Mouse (Mus musculus) neural tube, embryonic 12.5 days (tissue): ENCODE data around the gene Shf. TPM values are rescaled to one million over a fixed set of nuclear protein-coding genes. Genes with fewer than 3 reads are reported as not detected.

Experiments used
- ATAC-seq: fragments of 200-750 bp; cut with Nextera tagmentation; 2 replicates; pipeline ENCODE4 v1.8.0; 2017; ENCODE audit warnings: low read depth, mild to moderate bottlenecking, moderate TSS enrichment, moderate library complexity; ENCODE audit not compliant: low FRiP score
- H3K27ac ChIP-seq: fragments of 300-500 bp; sonication (generic); 2 replicates; pipeline ENCODE4 v1.5.1; 2016
- H3K27me3 ChIP-seq: fragments of 300-500 bp; sonication (generic); replicated peaks from 2 replicates; pipeline ENCODE4 v1.6.1; 2016; ENCODE audit warnings: mild to moderate bottlenecking
- H3K36me3 ChIP-seq: fragments of 300-500 bp; sonication (generic); 2 replicates; pipeline ENCODE4 v1.6.1; 2016; ENCODE audit warnings: mild to moderate bottlenecking
- H3K4me1 ChIP-seq: fragments of 300-500 bp; sonication (generic); 2 replicates; pipeline ENCODE4 v1.6.1; 2016
- H3K4me2 ChIP-seq: fragments of 300-500 bp; sonication (generic); replicated peaks from 2 replicates; pipeline ENCODE4 v1.6.1; 2016; ENCODE audit warnings: mild to moderate bottlenecking
- H3K4me3 ChIP-seq: fragments of 300-500 bp; sonication (generic); 2 replicates; pipeline ENCODE4 v1.5.1; 2016
- H3K9ac ChIP-seq: fragments of 300-500 bp; sonication (generic); 2 replicates; pipeline ENCODE4 v1.6.1; 2016; ENCODE audit warnings: mild to moderate bottlenecking
- H3K9me3 ChIP-seq: fragments of 300-500 bp; sonication (generic); 2 replicates; pipeline ENCODE4 v1.6.1; 2016; ENCODE audit warnings: mild to moderate bottlenecking
- WGBS: fragments of 180-500 bp; shearing (Covaris S2); methylation state at CpG from one replicate; pipeline ENCODE4 v1.1.7; 2016; 5-methylcytosine and 5-hydroxymethylcytosine counted together
- polyA plus RNA-seq: library from polyadenylated mRNA; unstranded; fragments of >200 nt; fragmentation: Nextera tagmentation; extraction: Ambion mirVana; gene quantifications from 2 replicates; pipeline ENCODE4 v1.2.1, GENCODE M21; 2016

Shf gene
- polyA plus RNA-seq, 1 experiment from 2014 or later = 15.1 TPM

DNA sequence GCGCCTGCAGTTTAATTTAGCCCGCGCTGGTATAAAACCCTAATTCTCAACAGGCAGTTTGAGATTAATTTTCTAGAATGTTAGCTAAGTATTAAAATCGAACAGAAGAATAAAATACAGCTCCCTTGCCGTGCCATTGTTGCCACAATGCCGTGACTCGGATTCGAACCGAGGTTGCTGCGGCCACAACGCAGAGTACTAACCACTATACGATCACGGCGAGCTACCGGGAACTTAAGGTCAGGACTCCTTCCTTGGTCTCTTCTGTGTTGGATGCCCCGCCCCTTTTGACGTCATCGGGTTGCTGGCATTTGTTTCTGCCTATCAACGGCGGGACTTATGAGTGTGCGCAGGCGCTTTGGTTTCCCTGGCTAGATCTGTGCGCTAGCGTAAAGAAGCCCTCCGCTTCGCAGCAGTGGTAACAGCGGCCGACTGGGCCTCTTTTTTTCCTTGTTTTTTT, 8.3 kb upstream of the Shf start:
- peak overlapping the region; percentile 62 for H3K9ac ChIP-seq
- under 1% methylated on average over 28 of the region's 28 CpGs for WGBS
- H3K4me2 ChIP-seq = peak overlapping the region; percentile 53
- no peaks in the 10 kb centered on the region for H3K9me3 ChIP-seq
- peak overlapping the region; percentile 54 for H3K4me3 ChIP-seq
- peak; percentile 87 for ATAC-seq
- no peaks in the 10 kb centered on the region for H3K4me1 ChIP-seq
- no peaks in the 10 kb centered on the region for H3K27me3 ChIP-seq
- peak overlapping the region; percentile 82 for H3K27ac ChIP-seq
- no peaks in the 10 kb centered on the region for H3K36me3 ChIP-seq

DNA sequence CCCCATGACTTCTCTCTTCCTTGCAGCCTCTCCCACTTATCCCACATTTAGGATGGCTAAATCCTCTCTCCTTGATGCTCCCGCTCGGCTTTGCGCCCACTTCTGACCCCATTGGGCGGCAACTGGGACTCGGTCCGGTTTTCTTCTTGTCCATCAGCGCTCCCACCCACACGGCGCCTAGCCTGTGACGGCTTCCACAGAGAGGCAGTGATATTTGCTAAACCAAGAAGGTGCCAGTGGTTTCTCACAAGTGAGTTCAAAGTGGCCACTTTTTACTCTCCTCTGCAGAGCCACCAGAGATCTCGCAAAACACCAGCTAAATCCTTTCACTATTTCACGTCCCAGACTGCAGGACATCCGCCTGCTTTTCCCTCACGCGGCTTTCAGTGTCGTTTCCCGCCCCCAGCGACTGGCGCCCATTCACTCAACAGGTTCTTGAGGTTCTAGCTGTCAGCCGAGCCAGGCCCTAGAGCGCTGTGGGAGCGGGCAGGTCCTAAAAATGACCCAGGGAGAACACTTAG, 7.1 kb upstream of the Shf start:
- H3K36me3 ChIP-seq = no peaks in the 10 kb centered on the region
- ATAC-seq = peak; percentile 6; the same call in 1 of the 2 replicates
- H3K4me1 ChIP-seq = no peaks in the 10 kb centered on the region
- H3K27me3 ChIP-seq = no peaks in the 10 kb centered on the region
- H3K27ac ChIP-seq = peak overlapping the region; percentile 33
- under 1% methylated on average over 22 of the region's 22 CpGs for WGBS
- peak overlapping the region; percentile 57 for H3K4me3 ChIP-seq
- H3K9ac ChIP-seq = peak overlapping the region; percentile 65
- H3K4me2 ChIP-seq = peak overlapping the region; percentile 86
- no peaks in the 10 kb centered on the region for H3K9me3 ChIP-seq

- Histone ChIP-seq H3K4me1 (no peaks in the 10 kb centered on the region), H3K27ac (peak overlapping the region; percentile 33), H3K9ac (peak overlapping the region; percentile 65), H3K27me3 (no peaks in the 10 kb centered on the region), H3K4me3 (peak overlapping the region; percentile 57), H3K36me3 (no peaks in the 10 kb centered on the region), H3K9me3 (no peaks in the 10 kb centered on the region), H3K4me2 (peak overlapping the region; percentile 86)
- peak; percentile 78 for ATAC-seq
- WGBS = under 1% methylated on average over 32 of the region's 32 CpGs
Observed at GRCm38 (mm10) chr2:122375391-122375991, 6.5 kb upstream of the Shf start.

GRCm38 (mm10) chr2:122374666-122375331, 5.8 kb upstream of the Shf start:
- H3K4me1 ChIP-seq = 0 out of 2 replicates have a peak, but pooled peaks cover 4% of the 10 kb centered on the region
- WGBS = 21% methylated on average over 23 of the region's 23 CpGs
- ATAC-seq = no peak
- H3K36me3 ChIP-seq = no peaks in the 10 kb centered on the region
- H3K9me3 ChIP-seq = no peaks in the 10 kb centered on the region
- H3K27ac ChIP-seq = no peak overlapping the region
- peak overlapping the region; percentile 32 for H3K4me3 ChIP-seq
- peak overlapping the region; percentile 49 for H3K4me2 ChIP-seq
- no peaks in the 10 kb centered on the region for H3K27me3 ChIP-seq
- H3K9ac ChIP-seq = peak overlapping the region; percentile 33; the same call in 1 of the 2 replicates

- Histone ChIP-seq H3K4me3 (no peak overlapping the region), H3K27me3 (no peaks in the 10 kb centered on the region), H3K36me3 (no peaks in the 10 kb centered on the region), H3K27ac (no peak overlapping the region), H3K4me2 (no peak overlapping the region), H3K4me1 (peaks cover 9% of the 10 kb centered on the region; the same call in 1 of the 2 replicates), H3K9me3 (no peaks in the 10 kb centered on the region), H3K9ac (no peak overlapping the region)
- 82% methylated on average over 5 of the region's 5 CpGs for WGBS
- ATAC-seq = no peak
Observed at GRCm38 (mm10) chr2:122374012-122374411, 5.0 kb upstream of the Shf start.

DNA sequence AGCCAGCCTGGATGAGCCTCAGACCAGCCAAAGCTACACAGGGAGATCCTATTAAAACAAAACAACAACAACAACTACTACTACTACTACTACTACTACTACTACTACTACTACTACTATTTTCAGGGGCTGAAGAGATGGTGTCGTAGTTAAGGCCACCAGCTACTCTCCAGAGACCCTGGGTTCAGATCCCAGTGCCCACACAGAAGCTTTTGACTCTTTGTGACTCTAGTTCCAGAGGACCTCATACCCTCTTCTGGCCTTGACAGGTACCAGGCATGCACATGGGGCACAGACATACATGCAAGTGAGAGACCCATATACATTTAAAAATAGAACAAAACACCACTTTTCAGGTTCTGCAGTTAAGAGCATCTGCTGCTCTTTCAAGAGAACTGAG, 3.6 kb upstream of the Shf start:
- H3K4me2 ChIP-seq = no peak overlapping the region
- H3K4me3 ChIP-seq = no peak overlapping the region
- ATAC-seq = no peak
- H3K4me1 ChIP-seq = peaks cover 14% of the 10 kb centered on the region
- no peak overlapping the region for H3K9ac ChIP-seq
- no peaks in the 10 kb centered on the region for H3K9me3 ChIP-seq
- H3K27me3 ChIP-seq = no peaks in the 10 kb centered on the region
- WGBS = 86% methylated on average over 1 of the region's 1 CpGs
- no peaks in the 10 kb centered on the region for H3K36me3 ChIP-seq
- H3K27ac ChIP-seq = no peak overlapping the region

- H3K4me3 ChIP-seq = no peak overlapping the region
- WGBS = 63% methylated on average over 3 of the region's 3 CpGs
- H3K27me3 ChIP-seq = no peaks in the 10 kb centered on the region
- H3K4me1 ChIP-seq = peaks cover 18% of the 10 kb centered on the region
- no peaks in the 10 kb centered on the region for H3K36me3 ChIP-seq
- H3K4me2 ChIP-seq = no peak overlapping the region
- no peak for ATAC-seq
- H3K27ac ChIP-seq = no peak overlapping the region
- no peaks in the 10 kb centered on the region for H3K9me3 ChIP-seq
- no peak overlapping the region for H3K9ac ChIP-seq
Observed at GRCm38 (mm10) chr2:122372067-122372466, 3.1 kb upstream of the Shf start.

DNA sequence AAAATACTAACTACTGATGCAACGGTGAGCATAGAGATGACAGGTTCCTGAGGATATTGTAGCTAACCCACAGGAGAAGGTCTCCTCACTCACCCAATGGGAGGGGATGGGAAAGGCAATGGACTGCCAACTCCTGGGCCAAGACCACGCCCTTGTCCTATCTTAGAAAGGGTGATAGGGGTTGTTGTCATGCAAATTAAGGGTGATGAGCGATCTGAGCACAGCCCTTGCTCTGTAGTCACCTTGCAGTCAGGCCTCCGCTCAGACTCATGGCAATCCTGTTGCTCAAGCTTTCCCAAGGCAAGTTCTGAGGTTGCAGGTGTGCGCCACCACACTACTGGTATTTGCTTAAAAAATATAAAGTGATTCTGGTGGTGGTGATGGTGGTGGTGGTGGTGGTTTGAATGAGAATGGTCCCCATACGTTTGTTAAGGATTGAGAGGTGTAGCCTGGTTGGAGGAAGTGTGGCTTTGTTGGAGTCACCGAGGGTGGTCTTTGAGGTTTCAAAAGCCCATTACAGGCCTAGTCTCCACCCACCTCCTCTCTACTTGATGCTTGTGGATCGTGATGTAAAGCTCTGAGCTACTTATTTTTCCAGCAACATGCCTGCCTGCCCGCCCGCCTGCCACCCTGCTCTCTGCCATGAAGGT, 1.3 kb upstream of the Shf start:
- Histone ChIP-seq H3K27me3 (no peaks in the 10 kb centered on the region), H3K4me2 (peak overlapping the region; percentile 69; the same call in 1 of the 2 replicates), H3K9me3 (no peaks in the 10 kb centered on the region), H3K4me3 (no peak overlapping the region), H3K36me3 (no peaks in the 10 kb centered on the region), H3K4me1 (peaks cover 31% of the 10 kb centered on the region), H3K9ac (no peak overlapping the region), H3K27ac (no peak overlapping the region)
- no peak for ATAC-seq
- 25% methylated on average over 10 of the region's 10 CpGs for WGBS

DNA sequence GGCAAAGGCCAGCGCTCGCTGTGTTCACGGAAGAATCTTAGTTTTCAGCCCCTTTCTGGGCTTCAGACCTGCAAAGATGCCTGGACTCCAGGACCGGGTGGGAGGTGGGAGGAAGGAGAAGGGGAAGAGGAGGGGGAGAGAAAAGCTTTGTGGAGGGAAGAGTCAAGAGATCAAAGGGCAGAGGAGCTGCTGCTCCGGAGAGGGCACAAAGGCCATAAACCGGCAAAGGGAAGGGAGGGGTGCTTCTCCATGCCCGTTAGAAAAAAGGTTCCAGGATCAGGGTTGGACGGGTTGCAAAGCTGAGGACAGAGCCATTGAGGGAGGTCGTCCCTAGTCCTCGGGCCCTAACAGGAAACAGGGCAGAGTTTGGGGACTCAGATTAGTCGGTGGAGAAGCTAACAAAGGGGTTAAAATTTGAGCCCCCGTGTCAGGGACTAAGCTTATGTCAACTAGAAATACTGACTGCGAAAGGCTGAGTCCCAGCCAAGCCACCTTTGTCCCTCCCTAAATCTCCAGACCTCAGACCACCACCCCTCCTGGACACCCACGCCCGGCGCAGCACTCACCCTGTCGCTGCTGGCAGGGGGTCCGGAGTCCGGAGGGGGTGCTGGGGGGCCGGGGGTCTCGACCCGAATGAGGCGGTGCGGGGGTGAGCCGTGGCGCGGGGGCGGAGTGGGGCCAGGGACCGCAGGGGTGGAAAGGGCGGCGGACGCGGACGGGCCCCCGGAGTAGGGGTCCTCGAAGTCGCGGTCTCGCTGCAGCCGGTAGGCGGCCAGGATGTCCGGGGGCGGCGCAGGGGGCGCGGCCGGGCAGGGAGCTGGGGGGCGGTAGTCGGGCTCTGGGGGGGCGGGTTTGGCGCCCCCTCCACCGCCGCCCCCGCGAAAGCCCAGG, 636 bp downstream of the Shf start:
- WGBS = 1% methylated on average over 29 of the region's 55 CpGs
- peaks cover 9% of the 10 kb centered on the region for H3K36me3 ChIP-seq
- peaks cover 31% of the 10 kb centered on the region for H3K4me1 ChIP-seq
- peak; percentile 60 for ATAC-seq
- H3K4me2 ChIP-seq = peak overlapping the region; percentile 69
- no peaks in the 10 kb centered on the region for H3K27me3 ChIP-seq
- peak overlapping the region; percentile 91 for H3K4me3 ChIP-seq
- H3K9me3 ChIP-seq = no peaks in the 10 kb centered on the region
- 0 out of 2 replicates have a peak overlapping the region, but pooled peaks have one; percentile 57 for H3K27ac ChIP-seq
- H3K9ac ChIP-seq = peak overlapping the region; percentile 95

DNA sequence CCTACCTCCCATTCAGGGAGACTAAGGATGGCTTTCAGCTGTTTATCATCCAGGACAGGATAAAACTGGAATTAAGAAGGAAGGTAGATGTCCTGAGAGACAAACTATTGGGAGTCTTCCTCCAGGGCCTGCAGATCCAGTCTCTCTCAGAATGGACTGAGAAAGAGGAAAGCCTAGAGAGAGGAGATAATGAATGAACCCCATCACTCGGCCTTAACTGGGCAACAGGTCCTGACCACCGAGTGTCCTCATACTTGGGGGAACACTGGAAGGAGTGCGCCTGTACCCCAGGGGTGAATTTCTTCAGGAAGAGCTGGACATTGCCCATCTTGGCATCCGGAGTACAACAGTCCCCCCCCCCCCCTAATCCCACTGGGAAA, 1.3 kb downstream of the Shf start:
- Histone ChIP-seq H3K27me3 (no peaks in the 10 kb centered on the region), H3K4me3 (peak overlapping the region; percentile 91), H3K36me3 (peaks cover 13% of the 10 kb centered on the region), H3K27ac (no peak overlapping the region), H3K4me2 (peak overlapping the region; percentile 69), H3K9ac (peak overlapping the region; percentile 95), H3K4me1 (peaks cover 31% of the 10 kb centered on the region), H3K9me3 (no peaks in the 10 kb centered on the region)
- 7% methylated on average over 4 of the region's 4 CpGs for WGBS
- ATAC-seq = no peak

- no peak for ATAC-seq
- 22% methylated on average over 4 of the region's 4 CpGs for WGBS
- H3K4me2 ChIP-seq = peak overlapping the region; percentile 69
- no peak overlapping the region for H3K27ac ChIP-seq
- H3K27me3 ChIP-seq = no peaks in the 10 kb centered on the region
- peaks cover 31% of the 10 kb centered on the region for H3K4me1 ChIP-seq
- H3K36me3 ChIP-seq = peaks cover 14% of the 10 kb centered on the region
- H3K9ac ChIP-seq = peak overlapping the region; percentile 95; the same call in 1 of the 2 replicates
- peak overlapping the region; percentile 91 for H3K4me3 ChIP-seq
- H3K9me3 ChIP-seq = no peaks in the 10 kb centered on the region
Observed at GRCm38 (mm10) chr2:122367181-122367580, 1.8 kb downstream of the Shf start.
